Mouse (Mus musculus) MEL (cell line): ENCODE data around the gene Fgfr2. TPM values are rescaled to one million over a fixed set of nuclear protein-coding genes. Genes with fewer than 3 reads are reported as not detected.

Source experiments
- DNase-seq: peaks from one replicate; pipeline ENCODE4 v3.0.0; 2011; ENCODE audit warnings: low read depth, low spot score
- H3K27ac ChIP-seq: 2 replicates; pipeline ENCODE4 v1.5.1; 2012; ENCODE audit warnings: low read depth, mild to moderate bottlenecking, control low read depth, low read length, moderate library complexity; ENCODE audit not compliant: control insufficient read depth
- H3K27me3 ChIP-seq, 2 experiments: fragments of 150-350 bp in 1 of 2; sonication (generic) in 1 of 2; 2 replicates each; pipeline ENCODE4 v1.6.1; 2012; ENCODE audit warnings: low read length in 2 of 2, mild to moderate bottlenecking in 2 of 2, improper control_type of control experiment in 1 of 2, moderate library complexity in 1 of 2; ENCODE audit not compliant: insufficient read depth in 2 of 2, control insufficient read depth in 1 of 2
- H3K36me3 ChIP-seq, 2 experiments: 2 replicates each; pipeline ENCODE4 v1.6.1; 2012 to 2014; ENCODE audit warnings: low read length in 2 of 2, improper control_type of control experiment in 1 of 2, inconsistent platforms in 1 of 2, mild to moderate bottlenecking in 1 of 2; ENCODE audit not compliant: insufficient read depth in 2 of 2, control insufficient read depth in 1 of 2
- H3K4me1 ChIP-seq, 2 experiments: fragments of 150-350 bp in 1 of 2; sonication (generic) in 1 of 2; 2 replicates each; pipeline ENCODE4 v1.6.1; 2012; ENCODE audit warnings: low read length in 2 of 2, improper control_type of control experiment in 1 of 2, mild to moderate bottlenecking in 1 of 2; ENCODE audit not compliant: insufficient read depth in 2 of 2, control insufficient read depth in 1 of 2
- H3K4me3 ChIP-seq, 2 experiments: fragments of 150-350 bp in 1 of 2; sonication (generic) in 1 of 2; 2 replicates each; pipeline ENCODE4 v1.5.1; 2012; ENCODE audit warnings: low read depth in 2 of 2, low read length in 2 of 2, mild to moderate bottlenecking in 2 of 2, moderate library complexity in 2 of 2, control low read depth in 1 of 2, improper control_type of control experiment in 1 of 2; ENCODE audit not compliant: control insufficient read depth in 1 of 2, insufficient read depth in 1 of 2
- H3K79me2 ChIP-seq: 2 replicates; pipeline ENCODE4 v1.6.1; 2012; ENCODE audit warnings: mild to moderate bottlenecking, low read length, moderate library complexity; ENCODE audit not compliant: control insufficient read depth, poor library complexity, insufficient read depth
- H3K9ac ChIP-seq: 2 replicates; pipeline ENCODE4 v1.6.1; 2012; ENCODE audit warnings: low read depth, mild to moderate bottlenecking, control low read depth, low read length, moderate library complexity; ENCODE audit not compliant: control insufficient read depth, poor library complexity, severe bottlenecking
- H3K9me3 ChIP-seq: fragments of 150-350 bp; sonication (generic); replicated peaks from 2 replicates; pipeline ENCODE4 v1.6.1; 2012; ENCODE audit warnings: mild to moderate bottlenecking, low read length, improper control_type of control experiment, moderate library complexity; ENCODE audit not compliant: insufficient read depth
- CHD2 ChIP-seq: IDR thresholded peaks from 2 replicates; pipeline ENCODE4 v1.6.1; 2011; ENCODE audit warnings: low read length, improper control_type of control experiment
- CTCF ChIP-seq, 3 experiments: IDR thresholded peaks in 2 of 3; conservative IDR thresholded peaks in 1 of 3; 2 replicates each; pipeline ENCODE4 v1.5.1; 2011 to 2012; ENCODE audit warnings: low read length in 3 of 3, low read depth in 2 of 3, mild to moderate bottlenecking in 2 of 3, improper control_type of control experiment in 1 of 3, inconsistent platforms in 1 of 3, mixed read lengths in 1 of 3, moderate library complexity in 1 of 3; ENCODE audit not compliant: control insufficient read depth in 1 of 3, insufficient read depth in 1 of 3, poor library complexity in 1 of 3, severe bottlenecking in 1 of 3
- KAT2A ChIP-seq: conservative IDR thresholded peaks from 2 replicates; pipeline ENCODE4 v1.6.1; 2012; ENCODE audit warnings: low read depth, low read length, improper control_type of control experiment, inconsistent platforms
- MAFK ChIP-seq: IDR thresholded peaks from 2 replicates; pipeline ENCODE4 v1.6.1; 2011; ENCODE audit warnings: low read depth, mild to moderate bottlenecking, low read length, improper control_type of control experiment, borderline replicate concordance
- MEF2A ChIP-seq: IDR thresholded peaks from 2 replicates; pipeline ENCODE4 v1.6.1; 2014; ENCODE audit warnings: low read depth, mild to moderate bottlenecking, inconsistent platforms, low read length, improper control_type of control experiment; ENCODE audit not compliant: poor library complexity, insufficient replicate concordance, severe bottlenecking; ENCODE audit errors: extremely low read depth
- MYB ChIP-seq: IDR thresholded peaks from 2 replicates; pipeline ENCODE4 v1.6.1; 2011; ENCODE audit warnings: mild to moderate bottlenecking, low read depth, low read length, improper control_type of control experiment
- MYC ChIP-seq: IDR thresholded peaks from 2 replicates; pipeline ENCODE4 v1.6.1; 2011; ENCODE audit warnings: low read depth, mild to moderate bottlenecking, low read length, improper control_type of control experiment, moderate library complexity
- POLR2AphosphoS5 ChIP-seq: IDR thresholded peaks from 2 replicates; pipeline ENCODE4 v1.6.1; 2012; ENCODE audit warnings: low read depth, borderline replicate concordance, mild to moderate bottlenecking, inconsistent platforms, low read length, moderate library complexity, mixed read lengths
- UBTF ChIP-seq: IDR thresholded peaks from 2 replicates; pipeline ENCODE4 v1.6.1; 2012; ENCODE audit warnings: low read depth, mild to moderate bottlenecking, inconsistent platforms, low read length, improper control_type of control experiment, moderate library complexity, borderline replicate concordance; ENCODE audit not compliant: insufficient read depth
- USF1 ChIP-seq: IDR thresholded peaks from 2 replicates; pipeline ENCODE4 v1.6.1; 2014; ENCODE audit warnings: low read depth, mild to moderate bottlenecking, inconsistent platforms, low read length, improper control_type of control experiment, moderate library complexity
- ZKSCAN1 ChIP-seq: IDR thresholded peaks from 2 replicates; pipeline ENCODE4 v1.6.1; 2012; ENCODE audit warnings: low read depth, mild to moderate bottlenecking, inconsistent platforms, low read length, improper control_type of control experiment, moderate library complexity
- ZMIZ1 ChIP-seq: IDR thresholded peaks from 2 replicates; pipeline ENCODE4 v1.6.1; 2012; ENCODE audit warnings: low read depth, mild to moderate bottlenecking, inconsistent platforms, low read length, improper control_type of control experiment, moderate library complexity
- polyA plus RNA-seq, 2 experiments: library from polyadenylated mRNA; stranded (reverse) in 1 of 2; unstranded in 1 of 2; fragments of >175 nt in 1 of 2; fragments of >200 nt in 1 of 2; gene quantifications; 2 replicates each; pipeline versions ENCODE4 v1.2.1 to v1.2.4; 2012; ENCODE audit warnings: low replicate concordance in 2 of 2, low read depth in 1 of 2; ENCODE audit not compliant: insufficient read length in 2 of 2, insufficient read depth in 1 of 2, missing spikeins in 1 of 2
- total RNA-seq: library from RNA; depleted of rRNA; stranded (reverse); fragments of 300-350 nt; gene quantifications from 2 replicates; pipeline ENCODE4 v1.2.3, GENCODE M21; 2012

Fgfr2 gene
- total and polyA plus RNA-seq, 3 experiments, result not detected

DNA sequence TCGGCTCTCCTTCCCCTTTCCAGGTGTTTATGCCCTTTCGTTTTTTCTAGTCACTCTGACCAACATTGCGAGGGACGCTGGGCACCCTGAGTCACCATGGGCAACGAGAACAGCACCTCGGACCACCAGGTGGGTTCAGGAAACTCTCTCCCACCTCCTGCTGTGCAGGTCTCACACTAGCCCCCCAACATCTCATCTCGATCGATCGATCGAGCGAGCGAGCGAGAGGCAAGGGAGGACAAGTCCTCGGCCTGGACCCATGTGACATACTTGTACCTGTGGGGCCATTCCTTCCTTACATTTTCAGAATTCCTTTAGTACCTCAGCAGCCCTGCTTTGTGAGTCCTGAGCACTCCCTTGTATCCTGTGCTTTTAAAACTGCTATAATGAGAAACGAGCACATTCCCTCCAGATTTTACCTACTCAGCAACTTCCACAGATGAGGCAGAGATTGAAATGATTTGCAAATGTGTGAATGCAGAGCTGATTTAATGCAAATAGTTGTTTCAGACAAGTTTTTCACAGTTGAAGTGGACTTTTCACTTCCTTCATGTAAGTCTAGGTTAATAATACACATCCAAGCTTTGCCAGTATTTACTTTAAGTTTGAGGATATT lies 2545.7 kb downstream of the Fgfr2 start, which contains the start of gene Tacc2:
TSS of gene Tacc2 (plus strand) at position 51 of the 616 bp plus-strand sequence.
- DNase-seq, result no peak
- TF ChIP-seq ZKSCAN1 (no peak), UBTF (no peak), KAT2A (no peak), CTCF (IDR thresholded peaks at IDR 0.05 in 2 of 3, conservative IDR thresholded peaks at IDR 0.05 in 1 of 3; ENCODE audit: control insufficient read depth in 1 of 3, insufficient read depth in 1 of 3, low read depth in 2 of 3, low read length in 3 of 3, poor library complexity in 1 of 3, severe bottlenecking in 1 of 3) (no peak)
- Histone ChIP-seq H3K36me3 (peaks cover 0 to 4% of the 10 kb centered on the region in 2 experiments; a peak in 2 of 4 replicates), H3K9me3 (no peaks in the 10 kb centered on the region), H3K27me3 (no peaks in the 10 kb centered on the region), H3K4me3 (no peak within 1 kb of the TSS), H3K27ac (no peak within 1 kb of the TSS), H3K4me1 (peaks cover 3 to 4% of the 10 kb centered on the region in 2 experiments; a peak in 2 of 4 replicates), H3K9ac (no peak within 1 kb of the TSS), H3K79me2 (no peaks in the 10 kb centered on the region)

DNA sequence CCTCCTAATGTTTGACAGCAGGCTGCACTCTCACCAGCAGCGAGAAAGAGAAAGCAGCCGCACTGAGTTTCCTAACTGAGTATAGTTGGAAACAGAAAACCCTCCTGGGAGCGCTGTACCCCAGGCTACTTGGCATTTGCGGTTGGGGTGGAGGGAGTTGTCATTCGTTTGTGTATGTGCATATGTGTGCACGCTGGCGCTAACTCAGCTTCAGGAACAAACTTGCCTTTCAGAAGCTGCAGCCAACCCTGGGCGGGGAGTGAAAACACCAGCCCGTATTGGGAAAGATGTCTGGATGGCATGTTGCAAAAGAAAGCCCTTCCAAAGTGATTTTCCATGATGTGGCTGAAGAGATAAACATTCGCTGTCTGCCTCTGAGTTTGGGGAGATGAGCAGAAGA lies 2546.2 kb downstream of the Fgfr2 start:
- H3K27me3 ChIP-seq, result no peaks in the 10 kb centered on the region
- DNase-seq, result no peak
- peaks cover 0 to 4% of the 10 kb centered on the region in 2 experiments; a peak in 2 of 4 replicates for H3K36me3 ChIP-seq
- H3K79me2 ChIP-seq, result no peaks in the 10 kb centered on the region
- no peak overlapping the region for H3K4me3 ChIP-seq
- H3K9me3 ChIP-seq, result no peaks in the 10 kb centered on the region
- H3K4me1 ChIP-seq, result peaks cover 3 to 4% of the 10 kb centered on the region in 2 experiments; a peak in 2 of 4 replicates
- H3K9ac ChIP-seq, result no peak overlapping the region
- no peak for TF ChIP-seq CHD2
- no peak for TF ChIP-seq MYC
- no peak for TF ChIP-seq USF1
- H3K27ac ChIP-seq, result no peak overlapping the region

DNA sequence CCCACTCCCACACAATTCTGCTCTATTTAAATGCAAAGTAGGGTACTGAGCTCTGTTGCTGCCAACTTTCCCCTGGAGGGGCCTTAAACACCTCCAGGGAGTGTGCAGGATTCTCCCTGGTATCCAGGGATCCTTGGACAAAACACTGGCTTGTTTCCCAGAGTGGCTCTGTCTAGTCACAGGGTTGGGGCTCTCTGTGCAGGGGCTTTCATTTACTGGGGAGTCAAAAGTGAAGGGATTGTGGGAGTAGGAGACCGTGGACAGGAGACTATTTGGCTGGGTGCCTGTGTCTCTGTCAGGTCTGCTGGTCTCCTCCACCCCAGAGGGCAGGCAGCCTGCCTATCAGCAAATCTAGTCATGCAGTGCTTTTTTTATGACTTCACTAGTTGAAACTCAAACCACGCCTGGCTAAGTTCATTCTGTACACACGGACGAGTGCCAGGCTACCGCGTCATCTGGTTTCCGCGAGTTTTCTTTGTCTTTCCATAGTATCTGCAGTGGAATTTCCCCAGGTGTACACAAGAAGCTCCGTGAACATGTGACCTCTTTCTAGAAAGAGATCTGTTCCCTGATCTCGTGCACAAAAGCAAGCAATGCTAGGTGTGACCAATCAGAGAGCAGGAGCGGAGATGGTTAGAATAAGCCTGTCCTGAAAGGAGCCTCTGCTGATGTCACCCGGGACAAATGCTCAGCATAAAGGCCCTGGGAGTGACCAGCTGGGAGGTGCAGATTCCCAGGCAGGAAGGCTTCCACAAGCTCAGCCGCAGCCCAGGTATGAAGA lies 2548.7 kb downstream of the Fgfr2 start:
- no peak overlapping the region for H3K27ac ChIP-seq
- H3K79me2 ChIP-seq, result no peaks in the 10 kb centered on the region
- DNase-seq, result no peak
- H3K4me1 ChIP-seq, result peaks cover 3 to 4% of the 10 kb centered on the region in 2 experiments; a peak in 2 of 4 replicates
- H3K9ac ChIP-seq, result no peak overlapping the region
- no peaks in the 10 kb centered on the region for H3K9me3 ChIP-seq
- no peaks in the 10 kb centered on the region for H3K27me3 ChIP-seq
- peaks cover 0 to 4% of the 10 kb centered on the region in 2 experiments; a peak in 2 of 4 replicates for H3K36me3 ChIP-seq
- H3K4me3 ChIP-seq, result no peak overlapping the region
- no peak for TF ChIP-seq MEF2A
- TF ChIP-seq MAFK, result no peak
- TF ChIP-seq POLR2AphosphoS5, result no peak
- TF ChIP-seq ZMIZ1, result no peak
- TF ChIP-seq MYB, result no peak
- TF ChIP-seq MYC, result no peak
- TF ChIP-seq, all 39 proteins: peak for 0
